Mouse (Mus musculus): ENCODE results near the gene Pitx2. TPM values are rescaled to one million over a fixed set of nuclear protein-coding genes. Genes with fewer than 3 reads are reported as not detected.

The Pitx2 gene
- polyA plus RNA-seq, 1 experiment from 2014 or later, result 0.20 TPM

- 73% methylated on average over 5 of the region's 5 CpGs for WGBS (ENCODE audit: insufficient replicate concordance)
- DNase-seq, result no peak
- H3K9ac ChIP-seq (replicated peaks), result no peak overlapping the region
- H3K4me2 ChIP-seq (ENCODE audit: low read depth, low read length), result no peak overlapping the region
- H3K4me3 ChIP-seq (ENCODE audit: low read depth, low read length), result no peak overlapping the region
- no peaks in the 10 kb centered on the region for H3K36me3 ChIP-seq (replicated peaks; ENCODE audit: insufficient read depth, low read length)
- no peak overlapping the region for H3K27ac ChIP-seq (ENCODE audit: low read depth)
- no peak for ATAC-seq
- TF ChIP-seq CTCF (IDR thresholded peaks at IDR 0.05; ENCODE audit: low read depth) (peak; percentile 20; the same call in 1 of the 2 replicates), EP300 (IDR thresholded peaks at IDR 0.05; ENCODE audit: low read depth) (no peak)
- H3K4me1 ChIP-seq (ENCODE audit: insufficient read depth), result no peaks in the 10 kb centered on the region
- no peaks in the 10 kb centered on the region for H3K9me3 ChIP-seq (ENCODE audit: low read length)
- H3K27me3 ChIP-seq (ENCODE audit: insufficient read depth, low read length), result no peaks in the 10 kb centered on the region
Observed at GRCm38 (mm10) chr3:129258497-129258896, 58.8 kb downstream of the Pitx2 start.

Other genes starting within 250 kb of the Pitx2 start
- 7.8 and 8.6 TPM in 2 replicates for gene Enpep, start 132.8 kb downstream of the Pitx2 start, polyA plus RNA-seq (2015; fragmentation: Nextera tagmentation; extraction: Ambion mirVana)

All from liver, postnatal 0 days (tissue).